Mouse (Mus musculus): Measurements from ENCODE around the gene Scgb1b19. TPM values are rescaled to one million over a fixed set of nuclear protein-coding genes. Genes with fewer than 3 reads are reported as not detected.
"Not testable (repeated sequence)": the region's sequence is repeated elsewhere in the genome, so short reads cannot be mapped to it uniquely, and the experiment has no call there.

Gene Scgb1b19
- total RNA-seq (2015; ENCODE audit: low replicate concordance) (not detected in 2 replicates), total RNA-seq (2017; ENCODE audit: low replicate concordance) (not detected in 2 replicates)

GRCm38 (mm10) chr7:33286991-33287390, at the start of gene Scgb1b19:
Gene Scgb1b19 (plus strand): TSS chr7:33287291.
- ATAC-seq (replicated peaks; ENCODE audit: low FRiP score, poor library complexity, severe bottlenecking): not testable (repeated sequence)

- ATAC-seq (replicated peaks; ENCODE audit: low FRiP score, poor library complexity, severe bottlenecking): not testable (repeated sequence)
These were observed 6.9 kb upstream of the Scgb1b19 start, which contains the start of gene Scgb2b19 for GRCm38 (mm10) chr7:33280238-33280637. Gene Scgb2b19 (minus strand): TSS chr7:33280338.

Other genes with a start within 250 kb of the Scgb1b19 start
- gene Scgb2b17, start 230.7 kb upstream of the Scgb1b19 start, total RNA-seq (2015; ENCODE audit: low replicate concordance): not detected in 2 replicates
- not detected in 2 replicates for gene Scgb2b17, start 230.7 kb upstream of the Scgb1b19 start, total RNA-seq (2017; ENCODE audit: low replicate concordance)
- not detected in 2 replicates for gene Scgb1b17, start 223.8 kb upstream of the Scgb1b19 start, total RNA-seq (2015; ENCODE audit: low replicate concordance)
- not detected in 2 replicates for gene Scgb1b17, start 223.8 kb upstream of the Scgb1b19 start, total RNA-seq (2017; ENCODE audit: low replicate concordance)
- not detected in 2 replicates for gene Scgb2b18, start 113.4 kb upstream of the Scgb1b19 start, total RNA-seq (2015; ENCODE audit: low replicate concordance)
- gene Scgb2b18, start 113.4 kb upstream of the Scgb1b19 start, total RNA-seq (2017; ENCODE audit: low replicate concordance): not detected in 2 replicates
- gene Scgb1b18, start 101.7 kb upstream of the Scgb1b19 start, total RNA-seq (2015; ENCODE audit: low replicate concordance): not detected in 2 replicates
- not detected in 2 replicates for gene Scgb1b18, start 101.7 kb upstream of the Scgb1b19 start, total RNA-seq (2017; ENCODE audit: low replicate concordance)
- not detected in 2 replicates for gene Scgb2b19, start 7.0 kb upstream of the Scgb1b19 start, total RNA-seq (2015; ENCODE audit: low replicate concordance)
- gene Scgb2b19, start 7.0 kb upstream of the Scgb1b19 start, total RNA-seq (2017; ENCODE audit: low replicate concordance): not detected in 2 replicates
- gene Scgb2b20, start 79.0 kb downstream of the Scgb1b19 start, total RNA-seq (2015; ENCODE audit: low replicate concordance): not detected in 2 replicates
- gene Scgb2b20, start 79.0 kb downstream of the Scgb1b19 start, total RNA-seq (2017; ENCODE audit: low replicate concordance): not detected in 2 replicates
- not detected in 2 replicates for gene Scgb1b20, start 85.9 kb downstream of the Scgb1b19 start, total RNA-seq (2015; ENCODE audit: low replicate concordance)
- gene Scgb1b20, start 85.9 kb downstream of the Scgb1b19 start, total RNA-seq (2017; ENCODE audit: low replicate concordance): not detected in 2 replicates
- gene Scgb2b21, start 233.2 kb downstream of the Scgb1b19 start, total RNA-seq (2015; ENCODE audit: low replicate concordance): not detected in 2 replicates
- not detected in 2 replicates for gene Scgb2b21, start 233.2 kb downstream of the Scgb1b19 start, total RNA-seq (2017; ENCODE audit: low replicate concordance)